Mouse (Mus musculus): Measurements from ENCODE around the gene Pus10.

GRCm38 (mm10) chr11:23647431-23647830 is 18.0 kb upstream of the Pus10 start:
- no peak for TF ChIP-seq POLR2A (IDR thresholded peaks at IDR 0.05; ENCODE audit: low read depth, low read length)
- no peak for TF ChIP-seq CTCF (IDR thresholded peaks at IDR 0.05; ENCODE audit: extremely low read depth, insufficient read depth, insufficient read length, insufficient replicate concordance)

Data from spleen, adult 2 months (tissue).